Mouse (Mus musculus) heart, postnatal 10 days (tissue): Measurements from ENCODE around the gene Capn3. TPM values are rescaled to one million over a fixed set of nuclear protein-coding genes. Genes with fewer than 3 reads are reported as not detected.

Source experiments
- DNase-seq, 2 experiments: peaks; one replicate each; pipeline ENCODE4 v3.0.0; 2021
- intact Hi-C: fragments of 180-260 bp; cut with DNase I; formaldehyde crosslinking; loops from one replicate; pipeline ENCODE4 v1.15.1; 2025
- total RNA-seq, 2 experiments: library from RNA; stranded (reverse); gene quantifications; 2 replicates each; pipeline ENCODE4 v1.2.3; 2021

The Capn3 gene
- total RNA-seq: 1 to 10 TPM in 1 of 2 experiments, under 1 TPM in 1; 0.84 to 1.1 TPM

DNA sequence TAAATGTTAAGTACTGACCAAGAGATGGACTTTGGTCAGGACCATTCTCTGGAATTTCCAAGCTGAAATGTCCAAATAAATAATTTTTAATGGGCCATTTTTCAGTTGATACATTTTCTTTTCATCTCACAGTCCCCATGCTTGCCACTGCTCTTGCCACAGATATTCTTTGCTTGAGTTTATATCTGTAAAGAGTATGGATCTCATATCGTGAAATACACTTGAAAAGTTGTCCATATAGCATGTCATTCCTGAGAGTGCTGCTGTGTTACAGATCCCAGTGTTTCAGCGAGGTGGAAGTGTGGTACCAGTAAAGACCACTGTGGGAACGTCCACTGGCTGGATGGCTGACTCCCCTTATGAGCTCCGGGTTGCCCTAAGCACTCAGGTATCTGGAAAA, at the start of gene Capn3:
Gene Capn3 (plus strand): TSS at position 301 of the 400 bp plus-strand sequence.
- DNase-seq: no peak
- intact Hi-C loops: no loop called here

DNA sequence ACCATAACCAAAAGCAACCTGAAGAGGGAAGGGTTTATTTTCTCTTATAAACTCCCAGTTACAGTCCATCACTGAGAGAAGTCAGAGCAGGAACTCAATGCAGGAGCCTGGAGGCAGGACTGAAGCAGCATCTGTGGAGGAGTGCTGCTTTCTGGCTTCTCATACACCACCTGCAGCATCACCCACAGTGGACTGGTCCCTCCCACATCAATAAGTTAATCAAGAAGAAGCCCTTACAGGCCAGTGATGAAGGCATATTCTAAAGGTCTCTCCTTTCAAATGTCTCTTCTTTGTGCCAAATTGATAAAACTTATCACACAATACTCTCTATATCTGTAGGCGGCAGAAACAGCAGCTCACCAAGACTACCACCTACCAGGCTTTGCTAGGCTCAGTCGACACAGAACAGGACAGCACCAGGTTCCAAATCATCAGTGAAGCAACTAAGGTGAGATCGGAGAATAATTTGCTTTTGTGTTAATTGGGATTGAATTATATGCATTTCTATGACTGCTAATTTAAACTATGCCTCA, 44.7 kb upstream of the Capn3 start:
- intact Hi-C loops: no loop called here
- no peak for DNase-seq

DNA sequence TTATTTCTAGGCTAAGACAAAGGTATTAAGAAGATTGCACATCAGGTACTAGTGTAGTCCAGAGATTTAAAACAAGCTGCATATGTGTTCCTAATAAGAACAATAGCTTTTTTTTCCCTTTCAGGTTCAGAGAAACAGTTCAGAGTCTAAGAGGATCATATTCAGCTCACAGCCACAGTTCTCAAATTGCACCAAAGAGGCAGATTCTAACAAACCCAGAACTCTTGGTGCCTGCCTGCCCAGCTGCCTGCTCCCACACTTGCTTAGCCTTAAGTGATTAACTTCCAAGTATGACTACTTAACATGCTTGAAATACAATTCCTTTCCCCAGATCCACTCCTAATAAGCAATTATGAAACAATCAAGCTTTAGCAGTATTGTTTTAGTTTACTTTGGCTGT, 41.7 kb upstream of the Capn3 start:
- DNase-seq: no peak
- intact Hi-C loops: no loop called here

DNA sequence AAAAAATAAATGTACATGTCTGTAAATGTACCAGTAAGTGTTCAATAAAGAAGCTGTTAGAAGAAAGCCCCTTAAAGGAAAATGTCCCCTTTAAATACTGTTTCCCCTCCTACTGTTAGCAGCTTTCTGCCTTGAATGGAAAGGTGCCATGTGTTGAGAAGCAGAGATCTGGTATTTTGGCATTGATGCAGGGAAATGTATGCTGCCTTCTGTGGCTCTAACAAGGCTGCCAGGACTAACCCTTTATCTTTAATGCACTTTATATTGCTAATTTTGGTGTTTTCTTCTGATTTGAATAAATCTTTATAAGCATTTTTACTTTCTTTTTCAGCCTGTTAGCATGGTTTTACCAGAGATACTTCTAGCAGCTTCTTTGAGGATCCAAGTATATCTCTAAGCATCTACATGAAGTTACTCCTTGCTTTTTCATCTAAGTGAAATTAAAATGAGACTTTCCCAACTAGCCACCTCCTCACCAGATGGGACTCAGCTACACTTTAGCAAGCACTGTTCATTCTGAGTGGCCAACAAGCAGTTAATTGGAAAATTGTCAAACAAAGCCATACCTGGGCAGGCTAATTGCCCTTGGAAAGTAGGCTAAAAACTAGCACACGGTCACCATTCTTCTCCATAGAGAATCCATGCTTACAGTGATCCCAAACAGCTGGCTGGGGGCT, 40.9 kb upstream of the Capn3 start:
- intact Hi-C loops: no loop called here

GRCm38 (mm10) chr2:120424386-120424785, 31.4 kb upstream of the Capn3 start:
- no peak for DNase-seq
- intact Hi-C loops: no loop called here

More for the DNA sequence above, 40.9 kb upstream of the Capn3 start:
- no peak for DNase-seq

DNA sequence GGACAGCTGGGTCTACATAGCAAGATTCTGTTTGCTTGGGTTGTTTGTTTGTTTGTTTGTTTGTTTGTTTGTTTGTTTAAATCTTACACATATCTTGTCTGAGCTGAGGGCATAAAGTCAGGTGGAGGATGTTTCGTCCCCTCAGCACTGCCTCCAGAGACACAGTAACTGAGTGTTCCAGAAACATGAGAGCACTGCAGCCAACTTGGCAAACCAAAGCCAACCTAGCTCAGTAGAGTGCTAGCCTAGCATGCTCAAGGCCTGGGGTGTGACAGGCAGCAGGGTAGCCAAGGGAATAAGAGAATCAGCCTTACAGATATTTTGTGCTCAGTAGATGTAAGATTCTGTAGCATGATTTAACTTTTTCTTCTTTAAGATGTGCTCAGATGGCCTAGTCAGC, 11.3 kb upstream of the Capn3 start:
- intact Hi-C loops: no loop called here
- no peak for DNase-seq

GRCm38 (mm10) chr2:120446373-120446772, 9.4 kb upstream of the Capn3 start:
- intact Hi-C loops: no loop called here
- no peak for DNase-seq

GRCm38 (mm10) chr2:120447306-120447705, 8.5 kb upstream of the Capn3 start:
- DNase-seq: no peak
- intact Hi-C loops: no loop called here

DNA sequence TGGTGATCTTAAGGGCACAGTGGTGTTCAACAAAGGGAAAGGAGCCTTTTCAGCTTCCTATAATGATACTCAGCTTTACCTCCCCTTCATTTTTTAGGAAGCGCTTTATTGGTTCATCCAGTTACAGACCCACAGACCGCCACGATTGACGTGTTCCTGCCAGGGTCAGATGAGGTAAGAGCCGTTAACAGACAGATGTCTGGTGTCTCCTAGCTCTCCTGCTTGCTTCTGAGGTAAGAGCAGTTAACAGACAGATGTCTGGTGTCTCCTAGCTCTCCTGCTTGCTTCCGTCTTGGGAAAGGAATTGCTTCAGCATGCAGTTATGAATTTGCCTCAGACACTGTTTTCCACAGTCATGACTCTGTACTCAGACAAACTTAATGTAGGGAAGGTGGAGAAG, 5.1 kb upstream of the Capn3 start:
- no peak for DNase-seq
- intact Hi-C loops: no loop called here

- intact Hi-C loops: no loop called here
- no peak for DNase-seq
These were observed 3.2 kb upstream of the Capn3 start for GRCm38 (mm10) chr2:120452600-120452999.

GRCm38 (mm10) chr2:120454987-120455386, 832 bp upstream of the Capn3 start:
- intact Hi-C loops: no loop called here
- DNase-seq: no peak

- intact Hi-C loops: no loop called here
- DNase-seq: no peak
These were observed 4.4 kb downstream of the Capn3 start for GRCm38 (mm10) chr2:120460216-120460615.

DNA sequence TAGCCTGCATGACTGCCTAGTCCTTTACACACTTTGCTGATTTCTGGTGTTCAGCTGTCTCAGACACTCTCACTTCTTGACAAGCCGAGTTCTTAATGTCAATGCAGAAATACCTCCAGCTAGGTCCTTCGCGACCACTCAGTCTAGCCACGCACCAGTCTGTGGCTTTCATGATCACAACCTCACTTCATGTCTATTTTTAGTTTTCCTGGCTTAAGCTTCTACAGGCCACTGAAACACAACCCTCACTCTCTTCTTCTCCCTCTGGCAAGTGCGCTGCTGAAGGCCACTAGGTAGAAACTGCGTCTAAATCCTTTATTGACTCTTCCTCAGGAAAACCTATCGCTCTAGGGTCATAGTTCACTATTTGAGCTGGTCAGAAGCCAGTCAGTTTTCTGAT, 7.5 kb downstream of the Capn3 start:
- intact Hi-C loops: no loop called here
- no peak for DNase-seq

- no peak for DNase-seq
- intact Hi-C loops: no loop called here
These were observed 8.3 kb downstream of the Capn3 start for GRCm38 (mm10) chr2:120464091-120464490.

GRCm38 (mm10) chr2:120464732-120465396, 9.0 kb downstream of the Capn3 start:
- DNase-seq: no peak
- intact Hi-C loops: no loop called here

GRCm38 (mm10) chr2:120465397-120465785, 9.6 kb downstream of the Capn3 start:
- no peak for DNase-seq
- intact Hi-C loops: no loop called here

- intact Hi-C loops: no loop called here
- DNase-seq: no peak
These were observed 12.2 kb downstream of the Capn3 start for GRCm38 (mm10) chr2:120468011-120468410.

DNA sequence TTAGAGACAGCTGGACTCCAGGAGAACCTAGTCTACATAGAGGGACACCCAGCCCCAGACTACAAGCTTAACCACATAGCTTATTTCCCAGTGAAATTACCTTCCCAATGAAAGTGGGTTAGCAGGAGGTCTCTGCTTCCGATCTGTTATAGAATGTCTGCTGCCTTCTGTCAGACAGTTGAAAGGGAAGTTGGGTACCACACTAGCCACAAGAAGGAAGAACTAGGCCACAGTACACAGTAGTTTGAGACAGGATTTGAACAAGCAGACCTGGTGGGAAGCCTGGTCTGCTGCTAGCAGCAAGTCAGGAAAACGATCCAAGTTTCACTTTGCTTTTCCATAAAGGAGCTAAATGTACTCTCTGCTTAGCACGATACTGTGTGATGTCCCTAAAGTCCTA, 13.4 kb downstream of the Capn3 start:
- intact Hi-C loops: no loop called here

DNA sequence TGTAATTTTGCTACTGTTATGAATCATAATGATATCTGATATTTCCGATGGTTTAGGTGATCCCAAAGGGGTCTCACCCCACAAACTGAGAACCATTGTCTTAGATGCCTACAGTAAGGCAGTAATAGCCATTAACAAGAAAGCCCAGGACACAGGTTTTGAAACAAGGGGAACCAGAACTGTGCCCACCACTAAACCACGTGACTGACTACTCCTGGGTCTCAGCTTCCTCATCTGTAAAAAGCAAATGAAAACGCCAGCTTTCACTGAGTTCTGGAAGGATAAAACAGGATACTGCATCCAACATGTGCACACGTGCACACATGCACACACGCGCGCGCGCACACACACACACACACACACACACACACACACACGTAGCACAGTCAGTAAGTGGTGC, 13.9 kb downstream of the Capn3 start:
- no peak for DNase-seq
- intact Hi-C loops: no loop called here

More for the DNA sequence above, 13.4 kb downstream of the Capn3 start:
- no peak for DNase-seq

DNA sequence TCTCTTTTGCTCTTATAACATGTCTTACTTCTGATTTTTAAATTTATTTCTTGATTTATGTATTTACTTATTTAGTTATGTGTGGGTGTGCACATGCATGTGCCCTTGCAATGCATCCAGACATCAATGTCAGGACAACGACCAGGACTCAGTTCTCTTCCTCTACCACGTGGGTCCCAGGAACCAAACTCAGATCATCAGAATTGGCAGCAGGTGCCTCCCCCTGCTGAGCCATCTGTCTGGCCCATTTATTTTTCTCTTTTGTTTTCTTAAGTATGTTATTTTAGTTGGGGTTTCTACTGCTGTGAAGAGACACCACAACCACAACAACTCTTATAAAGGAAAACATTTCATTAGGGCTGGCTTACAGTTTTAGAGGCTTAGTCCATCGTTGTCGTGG, 15.0 kb downstream of the Capn3 start:
- no peak for DNase-seq
- intact Hi-C loops: no loop called here

DNA sequence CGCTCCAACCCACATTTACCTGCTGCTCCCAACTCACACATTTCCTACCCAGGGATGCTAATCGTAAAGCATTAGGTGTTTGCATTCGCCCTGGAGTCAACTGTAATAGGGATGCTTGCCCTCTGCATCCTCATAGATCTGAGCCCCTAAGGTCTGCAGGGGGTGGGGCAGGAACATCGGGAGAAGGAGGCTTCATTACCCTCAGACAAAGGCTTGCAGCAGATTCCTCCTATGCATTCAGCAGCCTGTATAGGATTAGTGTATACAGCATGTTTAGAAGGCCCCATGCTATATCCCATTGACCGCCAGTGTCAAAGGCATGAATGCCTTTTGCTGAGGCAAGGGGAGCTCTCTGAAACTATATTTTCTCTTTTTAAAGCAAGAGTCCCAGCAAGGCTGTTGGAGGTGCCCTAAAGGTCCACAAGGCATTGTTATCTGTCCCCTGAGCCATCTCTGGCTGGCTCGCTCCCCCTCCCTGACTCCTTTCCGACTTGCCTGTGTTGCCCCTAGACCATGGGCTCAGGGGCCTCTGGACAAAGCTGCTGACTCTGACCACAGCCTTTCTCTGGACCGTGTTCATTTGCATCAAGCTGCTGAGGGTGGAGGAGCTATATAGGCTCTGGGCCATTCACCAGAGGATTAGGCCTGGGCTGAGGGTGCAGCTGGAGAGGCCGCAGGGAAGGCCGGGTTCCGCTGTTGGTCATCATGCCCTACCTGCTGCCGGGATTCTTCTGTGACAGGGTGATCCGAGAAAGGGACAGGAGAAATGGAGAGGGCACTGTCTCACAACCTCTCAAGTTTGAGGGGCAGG, 20.7 kb downstream of the Capn3 start:
- intact Hi-C loops: loop anchor here (5.0 kb wide), 1 partner anchor 396 kb away; no protein-coding TSS in a partner anchor
- DNase-seq: no peak
